Mouse (Mus musculus) heart, postnatal 14 days (tissue): Measurements from ENCODE around the gene Arel1. TPM values are rescaled to one million over a fixed set of nuclear protein-coding genes. Genes with fewer than 3 reads are reported as not detected.

Source experiments
- DNase-seq, 2 experiments: peaks; one replicate each; pipeline ENCODE4 v3.0.0; 2021 to 2022
- intact Hi-C: fragments of 180-260 bp; cut with DNase I; formaldehyde crosslinking; loops from one replicate; pipeline ENCODE4 v1.15.1; 2025
- total RNA-seq, 2 experiments: library from RNA; stranded (reverse); gene quantifications; 2 replicates each; pipeline ENCODE4 v1.2.3; 2021

Arel1 gene
- total RNA-seq, 2 experiments from 2014 or later, result 33.6 to 38.9 TPM

GRCm38 (mm10) chr12:84910066-84910465, 60.6 kb downstream of the Arel1 start:
- DNase-seq, result no peak
- intact Hi-C loops, result no loop called here

GRCm38 (mm10) chr12:84907627-84908480, 62.8 kb downstream of the Arel1 start:
- peak; percentile 64 to 69 for DNase-seq
- intact Hi-C loops, result no loop called here

GRCm38 (mm10) chr12:84907024-84907626, 63.6 kb downstream of the Arel1 start:
- intact Hi-C loops, result no loop called here
- peak; percentile 32 to 38 for DNase-seq

GRCm38 (mm10) chr12:84904399-84904798, 66.3 kb downstream of the Arel1 start:
- intact Hi-C loops, result no loop called here

GRCm38 (mm10) chr12:84900317-84900716, 70.4 kb downstream of the Arel1 start:
- intact Hi-C loops, result no loop called here
- DNase-seq, result no peak

More at GRCm38 (mm10) chr12:84904399-84904798, 66.3 kb downstream of the Arel1 start:
- no peak for DNase-seq

- DNase-seq, result no peak
- intact Hi-C loops, result no loop called here
These were observed 73.4 kb downstream of the Arel1 start for GRCm38 (mm10) chr12:84897322-84897721.

GRCm38 (mm10) chr12:84896235-84896634, 74.5 kb downstream of the Arel1 start:
- DNase-seq, result no peak
- intact Hi-C loops, result no loop called here

GRCm38 (mm10) chr12:84893648-84894628, 76.8 kb downstream of the Arel1 start:
- intact Hi-C loops, result no loop called here

GRCm38 (mm10) chr12:84890289-84890688, 80.4 kb downstream of the Arel1 start:
- intact Hi-C loops, result no loop called here
- no peak for DNase-seq

More at GRCm38 (mm10) chr12:84893648-84894628, 76.8 kb downstream of the Arel1 start:
- peak; percentile 40 to 44 for DNase-seq

- DNase-seq, result peak; percentile 59 to 64
- intact Hi-C loops, result no loop called here
These were observed 85.4 kb downstream of the Arel1 start for GRCm38 (mm10) chr12:84885107-84885876.

- intact Hi-C loops, result no loop called here
- DNase-seq, result no peak
These were observed 86.2 kb downstream of the Arel1 start for GRCm38 (mm10) chr12:84884423-84885076.

- intact Hi-C loops, result no loop called here
- no peak for DNase-seq
These were observed 87.9 kb downstream of the Arel1 start for GRCm38 (mm10) chr12:84882796-84883195.

GRCm38 (mm10) chr12:84880091-84880490, 90.6 kb downstream of the Arel1 start:
- intact Hi-C loops, result no loop called here
- peak; percentile 33 to 55 for DNase-seq

GRCm38 (mm10) chr12:84876481-84877121, 94.1 kb downstream of the Arel1 start, which contains the start of gene Ltbp2:
Ltbp2 (minus strand) TSS chr12:84876532.
- DNase-seq, result peak; percentile 80 to 88
- intact Hi-C loops, result loop anchor here (2.0 to 10.0 kb wide), 4 partner anchors 64 to 188 kb away; no protein-coding TSS in a partner anchor

- intact Hi-C loops, result loop anchor here (2.0 to 10.0 kb wide), 4 partner anchors 64 to 189 kb away; no protein-coding TSS in a partner anchor
These were observed 94.8 kb downstream of the Arel1 start for GRCm38 (mm10) chr12:84875761-84876480.

GRCm38 (mm10) chr12:84873434-84873833, 97.3 kb downstream of the Arel1 start:
- DNase-seq, result no peak
- intact Hi-C loops, result loop anchor here (5.0 to 10.0 kb wide), 2 partner anchors 159 to 191 kb away; no protein-coding TSS in a partner anchor

More at GRCm38 (mm10) chr12:84875761-84876480, 94.8 kb downstream of the Arel1 start:
- no peak for DNase-seq

GRCm38 (mm10) chr12:84872310-84872709, 98.4 kb downstream of the Arel1 start:
- DNase-seq, result no peak
- intact Hi-C loops, result loop anchor here (5.0 to 10.0 kb wide), 2 partner anchors 160 to 192 kb away; no protein-coding TSS in a partner anchor
